Mouse (Mus musculus) bone marrow, adult 2 months (tissue): ENCODE results near the gene Osbpl3. TPM values are rescaled to one million over a fixed set of nuclear protein-coding genes. Genes with fewer than 3 reads are reported as not detected.

ENCODE experiments used
- H3K27ac ChIP-seq: fragments of 200-500 bp; 2 replicates; pipeline ENCODE4 v1.5.1; 2012; ENCODE audit warnings: low read depth, mild to moderate bottlenecking, control low read depth, inconsistent platforms, low read length; ENCODE audit not compliant: control insufficient read depth, poor library complexity, insufficient read depth
- H3K4me1 ChIP-seq: fragments of 200-500 bp; 2 replicates; pipeline ENCODE4 v1.6.1; 2011; ENCODE audit warnings: low read length; ENCODE audit not compliant: control insufficient read depth, insufficient read depth
- H3K4me3 ChIP-seq: fragments of 200-500 bp; replicated peaks from 2 replicates; pipeline ENCODE3; 2011; ENCODE audit warnings: mild to moderate bottlenecking, low read depth, low read length, control low read depth; ENCODE audit not compliant: control insufficient read depth
- CTCF ChIP-seq: fragments of 200-500 bp; IDR thresholded peaks from 2 replicates; pipeline ENCODE4 v1.5.1; 2011; ENCODE audit warnings: low read length, control low read depth; ENCODE audit not compliant: control insufficient read depth, insufficient read depth
- POLR2A ChIP-seq: fragments of 200-500 bp; IDR thresholded peaks from 2 replicates; pipeline ENCODE4 v1.6.1; 2011; ENCODE audit warnings: low read depth, mild to moderate bottlenecking, control low read depth, low read length, borderline replicate concordance; ENCODE audit not compliant: control insufficient read depth
- WGBS: fragments of 180-500 bp; shearing (Covaris S2); methylation state at CpG from one replicate; pipeline ENCODE4 v1.1.7; 2018; 5-methylcytosine and 5-hydroxymethylcytosine counted together
- polyA plus RNA-seq: library from polyadenylated mRNA; stranded (reverse); fragments of >200 nt; gene quantifications from 2 replicates; pipeline ENCODE4 v1.2.4, GENCODE M21; 2011; ENCODE audit warnings: low replicate concordance; ENCODE audit not compliant: missing spikeins, insufficient read depth, insufficient read length

Gene Osbpl3
- polyA plus RNA-seq, 1 experiment = 5.9 TPM

GRCm38 (mm10) chr6:50291650-50292049 lies 164.4 kb downstream of the Osbpl3 start:
- H3K4me3 ChIP-seq = no peak overlapping the region
- TF ChIP-seq CTCF (no peak), POLR2A (no peak)
- WGBS = 2% methylated on average over 4 of the region's 4 CpGs
- H3K4me1 ChIP-seq = no peaks in the 10 kb centered on the region; the same call in 1 of the 2 replicates
- no peak overlapping the region for H3K27ac ChIP-seq

DNA sequence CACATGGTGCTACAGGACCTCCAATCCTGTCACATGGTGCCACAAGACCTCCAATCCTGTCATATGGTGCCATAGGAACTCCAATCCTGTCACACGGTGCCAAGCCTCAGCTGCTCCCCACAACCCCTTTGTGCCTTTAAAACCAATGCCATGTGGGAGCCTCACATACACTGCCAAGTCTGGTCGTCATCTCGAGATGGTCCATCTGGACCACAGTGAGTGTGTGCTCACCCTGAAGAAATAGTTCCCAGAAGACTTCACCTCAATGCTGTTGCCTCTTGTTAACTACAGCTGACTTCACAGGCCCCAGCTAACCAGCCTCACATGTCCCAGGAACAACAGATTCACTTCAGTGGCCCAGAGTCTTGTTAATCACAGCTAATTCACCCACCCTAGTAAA lies 169.1 kb downstream of the Osbpl3 start:
- WGBS = 83% methylated on average over 3 of the region's 3 CpGs
- no peak overlapping the region for H3K4me3 ChIP-seq

DNA sequence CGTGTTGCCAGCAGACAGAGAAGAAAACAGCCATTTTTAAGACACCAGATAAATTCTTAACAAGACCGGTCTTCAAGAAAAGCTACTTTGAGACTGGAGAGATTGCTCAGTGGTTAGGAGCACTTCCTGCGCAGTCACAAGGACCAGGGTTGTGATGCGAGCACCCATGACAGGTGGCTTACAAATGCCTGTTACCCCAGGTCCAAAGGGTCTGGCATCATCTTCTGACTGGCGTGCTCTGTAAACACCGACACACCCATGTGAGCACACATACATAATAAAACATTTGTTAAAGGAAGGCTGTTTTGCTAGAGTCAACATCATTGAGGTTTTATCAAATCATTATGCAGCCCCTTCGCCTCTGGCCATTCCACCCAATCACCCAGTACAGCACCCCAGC lies 176.4 kb downstream of the Osbpl3 start:
- Histone ChIP-seq H3K4me3 (no peak overlapping the region), H3K27ac (no peak overlapping the region), H3K4me1 (no peaks in the 10 kb centered on the region)
- TF ChIP-seq CTCF (no peak), POLR2A (no peak)
- WGBS = 79% methylated on average over 7 of the region's 7 CpGs

More for the DNA sequence above, 169.1 kb downstream of the Osbpl3 start:
- H3K27ac ChIP-seq = no peak overlapping the region
- TF ChIP-seq CTCF (no peak), POLR2A (no peak)
- no peaks in the 10 kb centered on the region; the same call in 1 of the 2 replicates for H3K4me1 ChIP-seq

DNA sequence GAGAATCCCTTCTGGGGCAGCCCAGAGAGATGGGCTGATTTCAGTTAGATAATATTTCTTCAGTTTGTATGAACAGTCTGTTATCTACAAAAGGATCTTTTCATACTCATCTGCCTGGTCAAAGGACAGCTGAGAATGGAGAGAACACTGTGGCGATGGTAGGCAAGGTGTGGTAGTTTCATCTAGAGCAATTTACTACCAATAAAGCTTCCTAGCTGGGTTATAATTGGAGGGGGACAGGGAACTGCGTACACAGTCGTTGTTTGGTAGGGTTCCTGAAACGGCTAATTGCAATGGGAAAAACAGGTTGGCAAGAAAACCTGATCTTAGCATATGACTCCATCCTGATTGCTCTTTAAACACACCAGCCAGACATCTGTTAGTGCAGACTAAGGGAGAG lies 182.1 kb downstream of the Osbpl3 start:
- 70% methylated on average over 4 of the region's 4 CpGs for WGBS
- no peak for TF ChIP-seq POLR2A
- no peak for TF ChIP-seq CTCF
- Histone ChIP-seq H3K4me1 (no peaks in the 10 kb centered on the region), H3K4me3 (no peak overlapping the region), H3K27ac (no peak overlapping the region)

- Histone ChIP-seq H3K4me3 (no peak overlapping the region), H3K27ac (no peak overlapping the region), H3K4me1 (no peaks in the 10 kb centered on the region)
- 79% methylated on average over 1 of the region's 1 CpGs for WGBS
- TF ChIP-seq CTCF (no peak), POLR2A (no peak)
Measured at GRCm38 (mm10) chr6:50273416-50273815, 182.6 kb downstream of the Osbpl3 start.

- Histone ChIP-seq H3K4me3 (no peak within 1 kb of the TSS), H3K27ac (no peak within 1 kb of the TSS), H3K4me1 (peaks cover 2% of the 10 kb centered on the region; the same call in 1 of the 2 replicates)
- TF ChIP-seq CTCF = no peak
- TF ChIP-seq POLR2A = no peak
- 20% methylated on average over 6 of the region's 6 CpGs for WGBS
Measured at GRCm38 (mm10) chr6:50263670-50264069, 192.3 kb downstream of the Osbpl3 start, which contains the start of gene Gsdme. Gene Gsdme, minus strand, starts transcription at chr6:50263862.

DNA sequence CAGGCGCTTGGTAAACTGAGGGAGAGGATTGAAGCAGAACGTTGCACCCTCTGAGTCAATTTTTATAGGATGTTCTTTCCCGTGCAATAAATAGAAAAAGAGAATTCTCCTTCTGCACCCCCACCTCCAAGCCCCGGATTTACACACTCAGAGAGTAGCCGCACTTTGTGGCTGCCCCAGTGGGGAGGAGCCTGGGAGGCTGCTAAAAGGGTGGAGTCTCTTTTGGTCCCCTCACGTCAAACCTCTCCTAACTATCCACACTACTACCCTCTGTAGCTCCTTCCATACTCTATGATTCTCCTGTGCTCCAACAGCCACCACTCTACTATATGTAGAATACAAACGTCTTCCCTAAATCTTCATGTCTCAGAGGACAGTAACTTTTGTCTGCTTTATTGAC lies 193.7 kb downstream of the Osbpl3 start:
- TF ChIP-seq POLR2A (no peak), CTCF (no peak)
- WGBS = 17% methylated on average over 7 of the region's 7 CpGs
- no peak overlapping the region for H3K27ac ChIP-seq
- H3K4me3 ChIP-seq = peak overlapping the region; percentile 93
- peaks cover 2% of the 10 kb centered on the region; the same call in 1 of the 2 replicates for H3K4me1 ChIP-seq

- Histone ChIP-seq H3K4me1 (peaks cover 2% of the 10 kb centered on the region; the same call in 1 of the 2 replicates), H3K4me3 (peak overlapping the region; percentile 93), H3K27ac (peak overlapping the region; percentile 86)
- TF ChIP-seq POLR2A (no peak), CTCF (no peak)
- under 1% methylated on average over 6 of the region's 6 CpGs for WGBS
Measured at GRCm38 (mm10) chr6:50261922-50262261, 194.1 kb downstream of the Osbpl3 start.

DNA sequence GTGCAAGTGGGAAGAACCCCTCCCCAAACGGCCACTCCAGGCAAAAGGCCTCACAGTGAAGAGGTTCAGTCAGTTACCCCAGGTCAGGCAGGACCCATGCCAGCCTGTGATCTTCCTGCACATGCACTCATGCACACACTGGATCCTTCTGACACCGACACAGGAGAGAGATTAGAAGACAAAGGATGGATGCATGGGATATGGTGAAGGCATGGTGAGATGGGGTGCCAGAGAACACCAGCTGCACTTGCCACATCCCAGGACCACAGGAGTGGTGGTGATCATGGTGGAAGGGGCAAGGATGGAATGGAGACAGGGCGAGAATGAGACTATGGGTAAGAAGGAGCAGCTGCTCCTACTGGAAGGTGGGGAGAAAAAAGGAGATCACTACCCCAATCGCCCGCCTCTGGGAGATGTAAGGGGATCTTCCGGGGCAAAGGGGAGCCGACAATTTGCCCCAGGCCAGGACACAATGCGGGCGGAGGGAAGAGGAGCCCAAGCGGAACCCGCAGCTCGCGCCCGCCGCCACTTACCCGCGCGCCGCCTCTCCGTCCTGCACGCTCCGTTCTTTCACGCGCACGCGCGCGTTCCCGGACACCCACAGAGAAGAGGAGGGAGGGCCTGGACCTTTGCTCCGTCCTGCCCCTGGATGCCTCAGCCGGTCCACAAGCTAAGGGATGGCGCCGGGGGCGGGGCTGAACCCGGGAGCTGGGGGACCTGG lies 194.6 kb downstream of the Osbpl3 start:
- Histone ChIP-seq H3K4me3 (peak overlapping the region; percentile 93), H3K27ac (peak overlapping the region; percentile 86), H3K4me1 (peaks cover 2% of the 10 kb centered on the region; the same call in 1 of the 2 replicates)
- TF ChIP-seq POLR2A (peak; percentile 32; the same call in 1 of the 2 replicates), CTCF (no peak)
- WGBS = 2% methylated on average over 35 of the region's 35 CpGs
